Mouse (Mus musculus): ENCODE measurements around the gene Kifc3. TPM values are rescaled to one million over a fixed set of nuclear protein-coding genes. Genes with fewer than 3 reads are reported as not detected.
A peak's percentile ranks its signal among the peaks of the same experiment; 100 is the strongest.

Gene Kifc3
- polyA plus RNA-seq, 1 experiment from 2014 or later = 10.6 TPM

DNA sequence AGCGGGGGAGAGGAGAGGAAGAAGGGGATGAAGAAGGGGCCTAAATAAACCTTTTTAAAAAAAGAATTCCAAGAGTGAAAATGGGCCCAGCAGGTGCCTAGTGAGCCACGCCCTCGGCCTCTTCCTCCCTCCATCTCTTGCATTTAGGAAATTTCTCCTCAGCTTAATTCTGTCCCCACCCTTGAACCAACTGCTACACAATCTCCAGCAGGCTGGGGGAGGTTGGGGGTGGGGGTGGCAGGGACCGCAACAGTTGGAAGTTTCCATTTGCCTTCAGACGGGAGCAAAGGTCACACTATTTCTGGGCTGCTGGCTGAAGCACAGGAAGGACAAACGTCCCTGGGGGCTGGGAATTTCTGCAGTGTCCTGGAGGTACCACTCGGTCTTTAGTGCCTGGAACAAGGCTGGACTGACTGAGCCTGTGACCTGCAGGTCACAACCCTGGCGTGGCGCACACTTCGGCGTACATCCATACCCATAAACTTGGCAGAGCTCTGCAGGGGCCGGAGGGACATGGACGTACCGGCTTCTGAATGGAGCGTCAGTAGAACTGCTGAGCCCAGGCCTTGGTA is 71.6 kb downstream of the Kifc3 start:
- peaks cover 27% of the 10 kb centered on the region; the same call in 1 of the 2 replicates for H3K36me3 ChIP-seq
- H3K9me3 ChIP-seq = no peaks in the 10 kb centered on the region
- no peak for ATAC-seq (ENCODE audit: insufficient number of reproducible peaks, insufficient read depth, low FRiP score, low TSS enrichment, low read depth)
- no peaks in the 10 kb centered on the region for H3K27me3 ChIP-seq
- no peak overlapping the region for H3K4me3 ChIP-seq
- no peak overlapping the region for H3K4me2 ChIP-seq
- 48% methylated on average over 15 of the region's 15 CpGs for WGBS
- H3K9ac ChIP-seq = no peak overlapping the region
- no peaks in the 10 kb centered on the region for H3K4me1 ChIP-seq
- no peak overlapping the region for H3K27ac ChIP-seq

- H3K36me3 ChIP-seq = peaks cover 27% of the 10 kb centered on the region; the same call in 1 of the 2 replicates
- H3K4me3 ChIP-seq = no peak overlapping the region
- H3K9me3 ChIP-seq = no peaks in the 10 kb centered on the region
- H3K27me3 ChIP-seq = no peaks in the 10 kb centered on the region
- no peak for ATAC-seq (ENCODE audit: insufficient number of reproducible peaks, insufficient read depth, low FRiP score, low TSS enrichment, low read depth)
- WGBS = 85% methylated on average over 11 of the region's 11 CpGs
- no peaks in the 10 kb centered on the region for H3K4me1 ChIP-seq
- no peak overlapping the region for H3K27ac ChIP-seq
- H3K4me2 ChIP-seq = no peak overlapping the region
- no peak overlapping the region for H3K9ac ChIP-seq
Measured at GRCm38 (mm10) chr8:95128750-95129260, 73.8 kb downstream of the Kifc3 start.

DNA sequence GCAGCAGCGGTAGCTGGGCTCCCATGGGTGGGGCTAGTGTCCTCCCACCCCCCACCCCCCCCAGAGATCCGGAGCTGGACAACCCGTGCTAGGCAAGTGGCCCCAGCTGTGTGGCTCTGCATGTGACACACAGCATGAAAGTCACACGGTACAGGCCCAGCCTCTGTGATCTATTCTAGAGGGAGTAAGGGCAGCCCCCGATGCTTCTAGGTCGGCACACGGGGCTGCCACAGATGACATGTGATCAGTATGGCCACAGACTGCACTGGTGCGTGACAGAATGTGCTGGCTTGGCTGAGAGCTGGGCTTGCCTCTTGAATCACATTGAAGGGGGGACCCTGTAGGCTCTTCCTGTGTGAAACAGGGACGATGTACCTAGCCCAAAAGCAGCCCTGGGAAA is 75.0 kb downstream of the Kifc3 start:
- Histone ChIP-seq H3K4me3 (no peak overlapping the region), H3K4me1 (no peaks in the 10 kb centered on the region), H3K9ac (no peak overlapping the region), H3K27ac (no peak overlapping the region), H3K4me2 (no peak overlapping the region), H3K27me3 (no peaks in the 10 kb centered on the region), H3K9me3 (no peaks in the 10 kb centered on the region), H3K36me3 (peaks cover 28% of the 10 kb centered on the region; the same call in 1 of the 2 replicates)
- no peak for ATAC-seq (ENCODE audit: insufficient number of reproducible peaks, insufficient read depth, low FRiP score, low TSS enrichment, low read depth)
- WGBS = 73% methylated on average over 9 of the region's 9 CpGs

- Histone ChIP-seq H3K27me3 (no peaks in the 10 kb centered on the region), H3K9me3 (no peaks in the 10 kb centered on the region), H3K4me3 (no peak overlapping the region), H3K4me1 (no peaks in the 10 kb centered on the region), H3K9ac (no peak overlapping the region), H3K27ac (no peak overlapping the region), H3K4me2 (no peak overlapping the region), H3K36me3 (peaks cover 21% of the 10 kb centered on the region; the same call in 1 of the 2 replicates)
- ATAC-seq (ENCODE audit: insufficient number of reproducible peaks, insufficient read depth, low FRiP score, low TSS enrichment, low read depth) = no peak
- 87% methylated on average over 11 of the region's 11 CpGs for WGBS
Measured at GRCm38 (mm10) chr8:95126497-95126896, 76.1 kb downstream of the Kifc3 start.

GRCm38 (mm10) chr8:95123455-95123854 is 79.2 kb downstream of the Kifc3 start:
- 87% methylated on average over 5 of the region's 5 CpGs for WGBS
- no peak for ATAC-seq (ENCODE audit: insufficient number of reproducible peaks, insufficient read depth, low FRiP score, low TSS enrichment, low read depth)
- no peaks in the 10 kb centered on the region for H3K9me3 ChIP-seq
- H3K4me3 ChIP-seq = no peak overlapping the region
- peaks cover 14% of the 10 kb centered on the region; the same call in 1 of the 2 replicates for H3K36me3 ChIP-seq
- H3K27me3 ChIP-seq = no peaks in the 10 kb centered on the region
- no peak overlapping the region for H3K9ac ChIP-seq
- H3K4me1 ChIP-seq = no peaks in the 10 kb centered on the region
- no peak overlapping the region for H3K27ac ChIP-seq
- H3K4me2 ChIP-seq = no peak overlapping the region

- no peak overlapping the region for H3K9ac ChIP-seq
- no peak overlapping the region for H3K27ac ChIP-seq
- 0 out of 2 replicates have a peak, but pooled peaks cover 5% of the 10 kb centered on the region for H3K36me3 ChIP-seq
- 0 out of 2 replicates have a peak, but pooled peaks have one; percentile 52 for ATAC-seq (ENCODE audit: insufficient number of reproducible peaks, insufficient read depth, low FRiP score, low TSS enrichment, low read depth)
- H3K27me3 ChIP-seq = no peaks in the 10 kb centered on the region
- no peaks in the 10 kb centered on the region for H3K9me3 ChIP-seq
- no peak overlapping the region for H3K4me2 ChIP-seq
- no peaks in the 10 kb centered on the region for H3K4me1 ChIP-seq
- 57% methylated on average over 3 of the region's 3 CpGs for WGBS
- H3K4me3 ChIP-seq = no peak overlapping the region
Measured at GRCm38 (mm10) chr8:95113750-95114149, 88.9 kb downstream of the Kifc3 start.

DNA sequence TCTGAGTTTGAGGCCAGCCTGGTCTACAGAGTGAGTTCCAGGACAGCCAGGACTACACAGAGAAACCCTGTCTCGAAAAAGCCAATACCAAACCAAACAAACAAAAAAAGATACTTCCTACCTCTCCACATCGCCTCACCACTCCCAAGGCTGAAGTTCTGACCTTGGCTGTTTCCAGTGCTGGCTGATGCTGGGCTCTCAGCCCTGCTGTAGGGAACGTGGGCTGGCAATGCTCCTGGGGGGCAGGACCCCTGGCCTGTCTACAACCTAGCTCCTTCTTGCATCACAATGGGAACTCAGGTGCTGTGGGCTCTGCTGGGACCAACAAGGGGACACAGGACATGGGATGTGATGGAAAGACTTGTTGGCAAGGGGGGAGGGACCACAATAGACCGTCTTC is 89.5 kb downstream of the Kifc3 start:
- 75% methylated on average over 4 of the region's 4 CpGs for WGBS
- no peaks in the 10 kb centered on the region for H3K27me3 ChIP-seq
- no peaks in the 10 kb centered on the region for H3K9me3 ChIP-seq
- H3K4me2 ChIP-seq = no peak overlapping the region
- H3K9ac ChIP-seq = no peak overlapping the region
- H3K4me3 ChIP-seq = no peak overlapping the region
- H3K27ac ChIP-seq = no peak overlapping the region
- no peaks in the 10 kb centered on the region for H3K4me1 ChIP-seq
- 0 out of 2 replicates have a peak, but pooled peaks cover 11% of the 10 kb centered on the region for H3K36me3 ChIP-seq
- no peak for ATAC-seq (ENCODE audit: insufficient number of reproducible peaks, insufficient read depth, low FRiP score, low TSS enrichment, low read depth)

- H3K4me2 ChIP-seq = no peak overlapping the region
- no peaks in the 10 kb centered on the region for H3K4me1 ChIP-seq
- no peaks in the 10 kb centered on the region for H3K27me3 ChIP-seq
- H3K4me3 ChIP-seq = no peak overlapping the region
- 0 out of 2 replicates have a peak, but pooled peaks cover 12% of the 10 kb centered on the region for H3K36me3 ChIP-seq
- H3K27ac ChIP-seq = no peak overlapping the region
- no peak overlapping the region for H3K9ac ChIP-seq
- ATAC-seq (ENCODE audit: insufficient number of reproducible peaks, insufficient read depth, low FRiP score, low TSS enrichment, low read depth) = no peak
- H3K9me3 ChIP-seq = no peaks in the 10 kb centered on the region
- 83% methylated on average over 3 of the region's 3 CpGs for WGBS
Measured at GRCm38 (mm10) chr8:95112594-95112993, 90.0 kb downstream of the Kifc3 start.

DNA sequence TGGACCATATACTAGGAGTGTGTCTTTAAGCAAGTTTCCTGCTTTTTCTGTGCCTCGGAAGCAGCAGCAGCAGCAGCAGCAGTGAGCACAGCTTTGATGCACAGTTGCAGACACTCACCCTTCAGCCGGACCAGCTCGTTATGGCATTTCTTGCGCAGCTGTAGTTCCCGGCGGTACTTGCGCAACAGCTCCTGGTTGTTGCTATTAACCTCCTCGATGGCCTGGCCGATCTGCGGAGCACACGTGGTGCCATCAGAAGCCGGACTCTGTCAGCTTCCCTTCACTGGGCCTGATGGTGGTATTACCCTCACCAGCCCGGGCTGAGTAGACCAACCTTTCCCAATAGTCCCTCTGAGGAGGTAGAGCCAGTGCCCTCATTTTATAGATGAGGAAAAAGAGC is 95.3 kb downstream of the Kifc3 start:
- 88% methylated on average over 13 of the region's 13 CpGs for WGBS
- H3K9ac ChIP-seq = no peak overlapping the region
- peaks cover 44% of the 10 kb centered on the region for H3K36me3 ChIP-seq
- no peaks in the 10 kb centered on the region for H3K9me3 ChIP-seq
- H3K4me2 ChIP-seq = no peak overlapping the region
- ATAC-seq (ENCODE audit: insufficient number of reproducible peaks, insufficient read depth, low FRiP score, low TSS enrichment, low read depth) = no peak
- no peaks in the 10 kb centered on the region for H3K27me3 ChIP-seq
- H3K4me1 ChIP-seq = no peaks in the 10 kb centered on the region
- H3K4me3 ChIP-seq = no peak overlapping the region
- no peak overlapping the region for H3K27ac ChIP-seq

DNA sequence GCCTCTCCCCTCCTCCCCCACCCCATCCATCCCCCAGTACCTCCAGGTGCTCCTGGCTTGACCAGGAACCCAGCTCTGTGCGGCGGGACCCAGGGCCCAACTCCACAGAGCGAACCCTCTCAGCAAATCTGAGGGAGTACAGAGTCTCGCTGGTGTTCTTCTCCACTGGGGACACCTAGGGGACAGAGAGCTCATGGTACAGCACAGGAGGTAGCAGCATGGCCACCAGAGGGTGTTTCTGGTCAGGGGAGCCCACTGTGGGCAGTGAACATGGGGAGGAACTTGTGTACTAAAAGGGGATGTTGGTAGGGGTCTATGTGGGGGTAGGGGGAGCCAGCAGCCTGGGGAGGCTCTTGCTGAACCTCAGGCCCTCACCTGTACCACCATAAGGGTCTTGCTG is 100.6 kb downstream of the Kifc3 start:
- ATAC-seq (ENCODE audit: insufficient number of reproducible peaks, insufficient read depth, low FRiP score, low TSS enrichment, low read depth) = no peak
- no peaks in the 10 kb centered on the region for H3K4me1 ChIP-seq
- 82% methylated on average over 4 of the region's 4 CpGs for WGBS
- H3K36me3 ChIP-seq = peaks cover 77% of the 10 kb centered on the region
- no peaks in the 10 kb centered on the region for H3K27me3 ChIP-seq
- no peak overlapping the region for H3K4me2 ChIP-seq
- H3K9ac ChIP-seq = no peak overlapping the region
- H3K27ac ChIP-seq = no peak overlapping the region
- no peaks in the 10 kb centered on the region for H3K9me3 ChIP-seq
- no peak overlapping the region for H3K4me3 ChIP-seq

DNA sequence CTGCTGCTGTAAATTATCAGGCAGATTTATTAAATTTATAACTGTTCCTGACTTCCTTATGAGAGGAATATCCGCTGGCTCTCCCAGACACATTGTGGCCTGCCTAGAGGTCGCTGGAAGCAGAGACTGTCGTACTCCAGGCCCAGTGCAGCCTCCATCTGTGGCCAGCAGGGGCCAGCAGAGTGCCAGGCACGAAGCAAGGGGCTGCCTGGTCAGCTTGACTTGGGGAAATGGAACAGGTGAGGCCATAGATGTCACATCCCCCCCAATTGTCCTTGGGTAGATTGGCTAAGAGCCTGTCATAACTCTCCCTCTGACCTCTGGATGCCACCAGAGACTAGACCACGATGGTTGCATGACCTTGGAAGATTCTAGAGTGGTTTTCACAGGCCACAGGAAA is 103.6 kb downstream of the Kifc3 start:
- no peak for ATAC-seq (ENCODE audit: insufficient number of reproducible peaks, insufficient read depth, low FRiP score, low TSS enrichment, low read depth)
- H3K27me3 ChIP-seq = no peaks in the 10 kb centered on the region
- no peak overlapping the region for H3K4me3 ChIP-seq
- H3K4me2 ChIP-seq = no peak overlapping the region
- 32% methylated on average over 5 of the region's 5 CpGs for WGBS
- no peak overlapping the region for H3K9ac ChIP-seq
- H3K9me3 ChIP-seq = no peaks in the 10 kb centered on the region
- H3K4me1 ChIP-seq = no peaks in the 10 kb centered on the region
- H3K27ac ChIP-seq = no peak overlapping the region
- peaks cover 90% of the 10 kb centered on the region for H3K36me3 ChIP-seq

GRCm38 (mm10) chr8:95093574-95093973 is 109.0 kb downstream of the Kifc3 start:
- H3K9me3 ChIP-seq = no peaks in the 10 kb centered on the region
- no peak for ATAC-seq (ENCODE audit: insufficient number of reproducible peaks, insufficient read depth, low FRiP score, low TSS enrichment, low read depth)
- H3K27me3 ChIP-seq = no peaks in the 10 kb centered on the region
- no peak overlapping the region for H3K4me3 ChIP-seq
- WGBS = 91% methylated on average over 4 of the region's 4 CpGs
- peaks cover 95% of the 10 kb centered on the region for H3K36me3 ChIP-seq
- H3K9ac ChIP-seq = no peak overlapping the region
- no peaks in the 10 kb centered on the region for H3K4me1 ChIP-seq
- H3K27ac ChIP-seq = no peak overlapping the region
- no peak overlapping the region for H3K4me2 ChIP-seq
